Comparison of ENCODE assay signal across 16 mouse cellular contexts in genomic region chr6:145880609-145881008, GRCm38 (mm10).
"Had no signal": no experiment of that assay in that cellular context is flagged by ENCODE, and none has a peak within 500 bp of the region (broad histone marks: within the 10 kb centered on the region; RNA-seq: fewer than 3 reads in every experiment).

No protein-coding gene starts in this region.

- H3K9me3 ChIP-seq: neural tube, embryonic 13.5 days; neural tube, embryonic 15.5 days; stomach, embryonic 15.5 days had no signal

- H3K4me3 ChIP-seq: neural tube, embryonic 13.5 days; neural tube, embryonic 15.5 days; stomach, embryonic 15.5 days had no signal

- H3K27me3 ChIP-seq: neural tube, embryonic 13.5 days; neural tube, embryonic 15.5 days; stomach, embryonic 15.5 days had no signal

- H3K27ac ChIP-seq: neural tube, embryonic 13.5 days; neural tube, embryonic 15.5 days; stomach, embryonic 15.5 days; stomach, postnatal 0 days had no signal

- DNase-seq: retina, postnatal 1 day; right cerebral cortex, adult 18-20 months; right cerebral cortex, postnatal 14 days; right cerebral cortex, postnatal 25 days; right cerebral cortex, postnatal 4 days; spleen, adult 18-20 months; thymus, adult 18-20 months; thymus, adult 2 months; thymus, postnatal 14 days; thymus, postnatal 25 days; thymus, postnatal 36 days; thymus, postnatal 4 days had no signal

- H3K4me2 ChIP-seq: neural tube, embryonic 13.5 days; neural tube, embryonic 15.5 days; stomach, embryonic 15.5 days had no signal

- H3K4me1 ChIP-seq: neural tube, embryonic 13.5 days; neural tube, embryonic 15.5 days; stomach, embryonic 15.5 days had no signal

- H3K9ac ChIP-seq: neural tube, embryonic 13.5 days; neural tube, embryonic 15.5 days; stomach, embryonic 15.5 days had no signal

- H3K36me3 ChIP-seq: neural tube, embryonic 13.5 days; neural tube, embryonic 15.5 days; stomach, embryonic 15.5 days had no signal
